Mouse (Mus musculus): Measurements from ENCODE around the gene Gart.
"Not testable (repeated sequence)": the region's sequence is repeated elsewhere in the genome, so short reads cannot be mapped to it uniquely, and the experiment has no call there.

The Gart gene

DNA sequence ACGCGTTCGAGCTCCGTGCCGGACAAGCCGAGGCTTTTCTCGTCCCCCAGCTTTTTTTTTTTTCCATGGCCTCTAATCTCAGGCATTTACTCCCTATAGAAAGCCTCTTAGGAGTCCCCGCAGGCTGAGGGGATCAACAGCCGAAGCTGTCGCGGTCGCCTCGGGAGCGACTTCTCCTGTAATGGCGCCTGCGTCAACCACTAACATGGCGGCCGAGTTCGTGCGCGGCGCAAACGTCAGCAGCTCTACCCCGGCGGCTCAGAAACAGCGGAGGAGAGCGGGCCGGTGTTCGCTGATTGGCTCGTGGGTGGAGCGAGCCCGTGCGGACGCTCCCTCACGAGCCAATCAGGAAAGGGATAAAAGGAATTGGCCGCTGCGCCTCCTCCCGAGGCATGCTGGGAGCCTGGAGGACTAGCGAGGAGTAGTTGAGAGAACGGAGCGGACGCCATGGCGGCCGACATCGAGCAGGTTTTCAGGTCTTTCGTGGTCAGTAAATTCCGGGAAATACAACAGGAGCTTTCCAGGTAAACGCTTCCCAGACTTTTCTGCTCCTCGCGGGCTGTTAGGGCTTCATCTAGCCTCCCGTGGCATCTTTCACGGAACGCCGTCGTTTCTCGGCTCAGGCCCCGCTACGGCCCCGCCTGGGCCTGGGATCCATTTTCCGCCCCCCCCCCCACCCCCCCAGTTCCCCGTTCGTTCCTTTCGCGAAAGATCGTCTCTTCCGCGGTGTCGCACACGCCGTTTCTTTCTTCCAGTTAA lies 888 bp upstream of the Gart start, which contains the start of gene Son:
TSS of gene Son (plus strand) at position 46 of the 759 bp plus-strand sequence.
- peak; percentile 96 to 97 for DNase-seq

DNA sequence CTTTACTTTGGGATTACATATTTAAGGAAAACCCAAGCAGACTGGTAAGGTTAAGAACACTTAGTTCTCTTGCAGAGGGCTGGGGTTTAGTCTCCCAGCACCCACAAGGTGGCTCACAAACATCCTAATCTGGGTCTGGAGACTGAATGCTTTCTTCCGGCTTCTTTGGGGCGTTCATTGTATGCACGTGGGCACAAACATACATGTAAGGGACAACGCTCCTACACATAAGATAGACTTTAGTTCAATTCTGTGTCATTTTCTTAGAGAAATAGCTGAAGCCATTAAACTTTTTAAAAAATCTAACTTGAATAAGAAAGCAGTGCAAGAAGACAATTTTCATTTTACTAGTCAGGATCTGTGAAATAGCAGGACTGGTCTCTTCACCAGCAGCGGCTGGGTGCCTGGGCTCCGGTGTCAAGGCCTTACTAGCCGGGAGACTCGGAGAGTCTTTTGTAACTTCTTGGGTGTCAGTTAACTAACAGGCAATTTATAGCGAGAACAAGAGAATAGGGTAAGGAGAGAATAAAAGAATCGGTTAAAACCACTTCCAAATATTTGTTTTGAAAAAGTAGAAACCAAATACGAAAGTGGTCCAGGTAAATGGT lies 653 bp downstream of the Gart start:
- no peak for DNase-seq

DNA sequence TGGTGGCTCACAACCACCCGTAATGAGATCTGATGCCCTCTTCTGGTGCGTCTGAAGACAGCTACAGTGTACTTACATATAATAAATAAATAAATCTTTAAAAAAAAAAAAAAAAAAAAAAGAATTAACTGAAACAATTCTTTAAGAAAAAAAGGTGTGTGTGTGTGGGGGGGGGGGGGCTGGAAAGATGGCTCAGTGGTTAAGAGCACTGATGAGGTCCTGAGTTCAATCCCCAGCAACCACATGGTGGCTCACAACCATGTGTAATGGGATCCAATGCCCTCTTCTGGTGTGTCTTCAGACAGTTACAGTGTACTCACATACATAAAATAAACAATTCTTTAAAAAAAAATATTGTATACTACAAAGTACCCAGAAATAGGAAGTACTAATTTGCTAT lies 1.3 kb downstream of the Gart start:
- DNase-seq = not testable (repeated sequence)

DNA sequence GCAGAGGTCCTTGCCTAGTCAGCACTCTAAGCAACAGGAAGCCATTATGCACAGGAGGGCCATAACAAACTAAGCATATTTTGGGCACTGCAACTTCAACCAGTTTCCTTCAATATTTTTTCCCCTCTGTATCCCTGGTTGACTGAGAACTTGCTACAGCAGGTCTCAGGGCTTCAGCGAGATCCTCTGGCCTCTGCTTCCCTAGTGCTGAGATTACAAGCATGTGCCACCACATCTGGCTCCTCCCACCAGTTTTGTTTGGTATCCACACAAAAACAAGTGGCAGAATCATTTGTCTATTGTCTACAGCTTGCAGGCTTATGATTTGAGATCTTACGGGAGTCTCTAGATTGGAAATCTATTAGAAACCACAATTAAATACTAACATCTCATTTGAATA lies 1.9 kb downstream of the Gart start:
- DNase-seq = no peak

DNA sequence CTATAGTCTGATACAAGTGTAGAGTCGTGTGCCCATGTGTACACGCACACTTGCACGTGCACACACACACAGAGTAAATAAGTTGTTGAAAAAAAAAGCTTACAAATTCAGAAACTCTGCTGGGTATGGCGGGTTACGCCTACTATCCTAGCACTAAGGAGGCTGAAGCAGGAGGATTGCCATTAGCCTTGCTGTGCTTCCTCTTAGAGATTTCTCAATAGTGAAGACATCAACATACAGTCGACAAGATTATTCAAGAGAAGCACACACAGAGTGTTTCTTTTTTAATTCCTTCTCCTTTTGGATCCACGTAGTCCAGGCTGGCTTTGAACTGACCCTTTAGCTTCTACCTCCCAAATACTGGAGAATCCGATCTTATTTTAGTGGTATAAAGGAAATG lies 6.6 kb downstream of the Gart start:
- DNase-seq = no peak

DNA sequence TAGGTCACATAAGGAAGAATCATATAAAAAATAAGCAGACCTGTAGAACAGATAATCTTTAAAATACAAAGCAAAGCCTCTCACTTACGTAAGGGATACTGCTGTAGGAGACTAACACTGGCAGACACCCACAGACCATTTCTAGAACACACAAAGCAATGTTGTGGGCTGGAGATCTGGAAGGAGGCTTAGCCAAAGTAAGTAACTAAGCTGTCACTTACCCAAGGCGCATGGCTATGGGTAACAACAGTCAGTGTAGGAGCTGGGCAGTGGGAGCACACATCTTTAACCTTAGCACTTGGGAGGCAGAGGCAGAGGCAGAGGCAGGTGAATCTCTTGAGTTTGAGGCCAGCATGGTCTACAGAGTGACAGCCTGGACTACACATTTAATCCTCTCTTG lies 7.1 kb downstream of the Gart start:
- DNase-seq = no peak

DNA sequence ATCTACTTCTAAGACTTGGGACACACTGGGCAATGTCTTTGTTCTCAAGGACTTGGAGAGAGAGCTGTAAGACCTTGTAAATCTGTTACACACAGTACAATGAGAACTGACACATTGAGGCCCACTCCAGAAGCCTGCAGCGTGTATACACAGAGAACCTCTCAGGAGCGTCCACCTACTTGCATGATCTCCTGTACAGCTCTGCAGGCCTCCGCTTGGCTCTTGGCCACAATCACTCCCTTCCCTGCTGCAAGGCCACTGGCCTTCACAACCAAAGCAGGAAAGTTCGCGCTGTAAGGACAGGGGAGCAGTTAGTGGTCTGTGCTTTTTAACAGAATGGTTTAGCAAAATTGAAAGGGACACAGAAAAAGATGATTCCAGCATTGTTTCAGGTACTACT lies 7.6 kb downstream of the Gart start:
- DNase-seq = no peak

DNA sequence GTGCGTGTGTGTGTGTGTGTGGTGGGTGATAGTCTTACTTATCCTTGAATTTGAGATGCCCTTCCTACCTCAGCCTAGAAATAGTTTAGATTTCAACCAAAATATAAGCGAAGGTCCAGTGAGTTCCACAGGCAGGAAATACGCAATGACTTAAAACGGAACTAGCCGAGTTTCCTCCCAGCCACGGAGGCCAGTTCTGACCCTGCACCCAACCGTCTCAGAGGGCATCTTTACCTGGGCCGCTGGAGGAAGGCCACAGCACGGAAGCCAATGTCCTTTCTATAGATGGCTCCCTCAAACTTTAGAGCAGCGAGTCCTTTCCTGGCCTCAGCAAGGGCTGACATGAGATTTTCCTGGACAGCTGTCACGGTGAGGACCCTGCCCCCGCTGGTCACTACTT lies 13.1 kb downstream of the Gart start:
- no peak for DNase-seq

DNA sequence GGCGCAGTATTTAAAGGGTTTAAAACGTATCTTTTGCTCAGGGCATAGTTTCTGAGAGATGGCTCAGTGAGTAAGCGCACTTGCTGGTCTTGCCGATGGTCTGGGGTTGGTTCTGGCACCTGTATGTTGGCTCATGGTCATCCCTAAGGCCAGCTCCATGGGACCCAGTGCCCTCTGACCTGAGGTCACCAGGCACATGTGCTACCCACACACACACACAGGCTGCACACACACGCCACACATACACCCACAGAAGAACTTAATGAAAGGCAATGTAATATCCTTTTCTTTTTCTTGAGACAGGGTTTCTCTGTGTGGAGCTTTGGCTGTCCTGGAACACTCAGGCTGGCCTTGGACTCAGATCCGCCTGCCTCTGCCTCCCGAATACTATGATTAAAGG lies 13.8 kb downstream of the Gart start:
- no peak for DNase-seq

DNA sequence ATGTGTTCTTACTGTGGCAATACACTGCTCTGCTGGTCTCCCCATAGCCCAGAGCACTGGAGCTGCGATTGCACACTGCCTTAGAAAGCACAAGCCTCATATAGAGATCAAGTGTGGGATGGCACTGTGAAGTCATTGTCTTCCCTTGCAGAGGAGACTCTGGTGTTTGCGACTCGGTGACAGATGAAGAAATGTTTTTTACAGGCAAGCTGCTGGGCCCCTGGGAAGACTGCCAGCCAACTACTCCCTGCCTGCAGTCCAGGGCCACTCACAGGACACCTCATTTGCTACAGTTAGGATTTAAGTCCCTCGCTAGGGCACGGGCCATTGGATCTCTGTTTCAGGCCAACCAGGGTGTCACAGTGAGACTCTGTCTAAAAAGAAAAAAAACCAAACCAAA lies 14.3 kb downstream of the Gart start:
- DNase-seq = no peak

DNA sequence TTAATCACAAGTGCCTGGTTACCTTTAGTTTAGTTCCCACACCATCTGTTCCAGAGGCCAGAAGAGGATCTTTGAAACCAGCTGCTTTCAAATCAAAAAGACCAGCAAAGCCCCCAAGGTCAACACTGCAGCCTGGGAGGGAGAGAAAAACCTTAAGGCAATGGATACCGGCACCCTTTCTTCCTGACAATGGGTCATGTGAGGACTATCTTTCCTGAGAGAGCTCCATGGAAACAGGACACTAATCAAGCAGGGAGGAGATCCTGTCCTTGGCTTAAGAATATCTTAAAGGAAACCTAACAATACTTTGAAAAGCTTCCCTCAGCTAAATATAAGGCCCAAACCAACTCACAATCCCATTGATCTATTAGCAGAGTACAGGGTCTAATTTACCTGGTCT lies 16.2 kb downstream of the Gart start:
- DNase-seq = no peak

DNA sequence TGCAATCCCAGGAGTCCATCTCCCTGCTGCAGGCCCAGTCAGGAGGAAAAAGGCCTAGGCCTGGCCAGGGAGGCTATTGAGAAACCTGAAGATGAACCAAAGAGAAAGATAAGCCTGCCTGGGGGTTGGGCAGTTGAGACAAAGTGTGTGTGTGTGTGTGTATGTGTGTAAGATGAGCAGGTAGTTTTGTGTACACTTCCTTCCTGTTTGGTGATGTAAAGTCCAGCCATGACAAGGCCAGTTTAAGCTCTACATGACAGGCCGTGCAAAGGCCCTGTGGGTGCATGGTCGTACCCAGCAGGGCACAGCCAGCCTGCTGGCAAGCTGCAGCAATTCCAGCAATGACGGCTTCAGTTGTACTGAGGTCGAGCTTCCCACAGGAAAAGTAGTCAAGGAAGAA lies 17.0 kb downstream of the Gart start:
- DNase-seq = no peak

DNA sequence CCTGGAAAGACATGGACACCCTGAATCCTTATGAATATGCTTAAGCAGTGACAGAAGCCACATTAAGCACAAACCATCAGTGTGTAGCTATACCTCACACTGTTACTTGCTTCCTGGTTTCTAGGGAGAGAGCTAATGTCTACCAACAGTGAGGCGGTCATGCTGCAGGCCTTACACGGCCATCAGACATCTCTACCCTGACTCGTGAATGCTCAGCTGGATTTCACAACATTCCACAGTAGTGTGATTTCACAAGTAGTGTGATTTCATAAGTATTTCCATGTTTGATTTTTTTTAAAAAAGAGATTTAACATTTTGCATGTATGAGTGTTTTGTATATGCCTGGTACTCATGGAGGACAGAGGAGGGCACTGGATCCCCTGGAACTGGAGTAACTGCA lies 18.1 kb downstream of the Gart start:
- DNase-seq = no peak

DNA sequence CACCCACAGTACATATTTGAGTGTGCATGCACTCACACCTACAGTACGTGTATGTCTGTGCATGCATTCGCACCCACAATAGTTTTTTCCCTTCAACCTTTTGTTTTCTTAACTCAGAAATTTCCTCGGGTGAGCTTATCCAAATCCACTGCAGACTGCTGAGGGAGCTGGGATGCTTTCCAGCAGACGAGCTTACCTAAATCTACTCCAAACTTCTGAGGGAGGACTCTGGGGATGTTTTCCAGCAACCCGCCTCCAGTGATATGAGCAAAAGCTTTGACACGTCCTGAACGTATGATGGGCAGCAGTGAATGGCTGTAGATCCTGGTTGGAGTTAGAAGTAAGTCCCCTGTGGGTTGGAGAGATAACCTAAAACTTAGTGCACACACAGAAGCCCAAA lies 18.9 kb downstream of the Gart start:
- no peak for DNase-seq

DNA sequence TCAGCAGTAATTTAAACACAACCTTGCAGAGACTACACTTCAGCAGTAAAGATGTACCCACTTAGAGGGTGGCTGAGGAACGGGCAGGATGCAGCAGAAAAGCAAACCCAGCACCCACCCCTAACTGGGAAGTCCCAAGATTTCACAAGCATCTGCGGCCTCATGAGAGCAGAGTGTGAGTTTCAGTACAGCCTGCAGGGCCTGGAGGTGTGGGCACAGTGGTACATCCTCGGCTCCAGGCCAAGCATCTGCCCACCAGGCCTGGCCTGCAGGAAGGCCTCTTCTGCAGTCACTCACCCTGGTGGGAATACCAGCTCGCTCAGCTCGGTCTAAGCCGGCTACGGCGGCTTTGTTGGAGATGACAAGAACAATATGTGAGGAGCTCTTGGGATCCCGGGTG lies 23.7 kb downstream of the Gart start:
- DNase-seq = no peak

DNA sequence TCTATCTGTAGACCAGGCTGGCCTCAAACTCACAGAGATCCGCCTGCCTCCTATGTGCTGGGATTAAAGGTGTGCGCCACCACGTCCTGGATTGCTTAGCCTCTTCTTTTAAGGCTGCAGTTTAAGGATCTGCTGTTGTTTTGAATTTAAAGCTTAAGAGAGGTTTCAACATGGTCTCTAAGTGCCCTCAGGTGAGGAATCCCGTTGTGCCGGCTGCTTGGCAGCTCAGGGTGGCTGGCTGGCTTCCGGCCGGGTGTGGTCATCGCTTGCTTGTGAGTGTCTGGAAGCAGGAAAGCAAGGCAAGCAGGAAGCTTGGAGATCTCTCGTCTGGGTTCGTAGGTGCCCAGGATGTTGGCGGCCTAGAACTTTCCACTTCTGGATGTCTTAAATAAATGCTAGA lies 25.8 kb downstream of the Gart start:
- no peak for DNase-seq

DNA sequence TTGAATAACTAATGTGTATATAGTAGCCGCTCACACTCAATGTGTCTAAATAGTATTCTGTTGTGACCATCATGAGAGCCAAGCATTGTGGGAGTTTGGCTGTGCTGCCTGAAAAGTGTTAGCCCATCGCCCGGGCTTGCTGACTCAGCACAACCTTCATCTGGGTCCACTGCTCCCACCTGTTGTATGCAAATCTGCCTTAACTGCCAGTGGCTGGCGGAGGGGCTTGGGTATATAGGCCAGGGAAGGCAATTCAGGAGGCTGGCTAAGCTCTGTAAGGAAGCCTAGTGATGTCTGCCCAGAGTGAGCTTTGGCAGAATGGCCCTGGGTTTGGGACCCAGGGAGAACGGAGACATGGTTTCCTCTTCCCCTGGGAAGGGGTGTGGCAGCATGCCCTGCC lies 26.6 kb downstream of the Gart start:
- no peak for DNase-seq

DNA sequence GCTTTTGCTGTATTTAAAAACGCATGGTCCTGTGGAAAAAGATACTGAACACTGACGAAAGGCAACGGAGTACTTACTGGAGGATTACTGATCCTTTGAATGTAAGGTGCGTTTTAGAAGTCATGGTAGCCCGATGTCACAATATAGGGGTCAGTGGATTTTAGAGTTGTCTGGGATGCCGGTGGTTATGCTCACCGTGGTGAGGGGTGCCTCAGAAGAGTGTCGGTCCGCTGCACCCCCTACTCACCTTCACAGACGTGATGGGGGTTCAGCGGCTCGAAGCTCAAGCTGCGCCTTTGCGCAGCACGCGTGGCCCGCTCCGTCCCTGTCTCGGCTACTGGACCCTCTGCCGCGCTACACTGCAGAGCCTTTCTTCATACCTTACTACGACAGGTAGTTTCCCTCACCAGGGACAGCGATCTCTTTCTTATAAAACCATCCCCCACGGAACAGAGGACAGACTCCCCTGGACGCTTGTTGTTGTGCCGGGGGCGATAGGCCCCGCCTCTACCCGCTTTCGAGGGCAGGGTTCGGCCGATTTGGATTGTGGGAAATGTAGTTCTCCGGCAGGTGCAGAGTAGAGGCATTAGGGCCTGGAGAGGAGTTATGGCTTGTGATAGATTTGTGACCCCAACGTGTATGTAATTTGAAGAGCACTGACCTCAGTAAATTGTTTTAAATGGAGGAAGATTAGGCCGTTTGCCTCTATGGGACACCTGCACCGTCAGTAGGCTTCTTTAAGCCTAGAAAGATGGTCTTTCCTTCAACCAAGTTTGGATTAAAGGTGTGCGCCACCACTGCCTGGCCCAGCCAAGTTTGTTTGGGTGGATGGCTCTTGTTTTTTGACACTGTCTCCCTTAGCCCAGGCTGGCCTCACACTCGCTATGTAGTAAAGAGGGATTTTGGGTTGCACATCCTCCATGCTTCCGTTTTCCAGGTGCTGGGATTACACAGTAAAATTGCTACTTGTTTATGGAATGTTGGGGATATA lies 27.9 kb downstream of the Gart start, which contains the start of gene Dnajc28:
TSS of gene Dnajc28 (minus strand) at position 516 of the 991 bp plus-strand sequence.
- peak; percentile 84 to 88 for DNase-seq

DNA sequence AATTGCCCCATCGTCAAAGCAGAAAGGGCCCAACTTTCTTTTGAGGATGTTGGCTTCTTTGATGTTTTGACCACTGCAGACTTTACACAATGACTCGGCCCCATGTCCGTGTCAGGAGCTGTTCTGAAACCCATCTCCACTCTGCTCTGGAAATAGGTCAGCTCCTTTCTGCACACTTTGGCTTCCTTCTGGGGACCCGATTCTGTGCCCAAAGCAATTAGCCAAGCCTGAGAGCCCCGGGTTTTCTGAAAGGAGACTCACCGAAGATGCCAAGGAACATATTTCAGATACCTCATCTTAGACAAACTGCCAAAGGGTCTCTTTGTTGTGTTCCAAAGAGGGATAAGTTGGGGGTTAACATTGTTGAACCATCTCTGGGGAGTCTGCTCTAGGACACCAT lies 32.2 kb downstream of the Gart start:
- no peak for DNase-seq

DNA sequence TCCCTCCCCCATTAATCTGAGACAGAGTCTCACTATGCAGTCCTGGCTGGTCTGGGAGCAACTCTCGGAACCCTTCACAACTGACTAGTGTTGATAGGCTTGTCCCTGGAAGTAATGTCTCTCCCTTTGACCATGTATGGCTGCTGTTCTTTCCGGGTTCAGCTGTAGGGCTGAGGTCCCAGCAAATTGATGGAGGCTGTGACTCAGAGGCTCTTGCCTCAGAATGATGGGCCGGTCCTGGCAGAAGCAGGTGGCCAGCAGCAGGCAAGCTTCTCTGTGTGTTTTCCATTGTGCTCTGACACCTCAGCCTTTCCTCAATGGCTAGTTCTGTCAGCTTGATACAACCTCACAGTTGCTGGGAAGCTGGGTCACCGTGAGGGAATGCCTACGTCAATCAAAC lies 34.2 kb downstream of the Gart start:
- DNase-seq = no peak

DNA sequence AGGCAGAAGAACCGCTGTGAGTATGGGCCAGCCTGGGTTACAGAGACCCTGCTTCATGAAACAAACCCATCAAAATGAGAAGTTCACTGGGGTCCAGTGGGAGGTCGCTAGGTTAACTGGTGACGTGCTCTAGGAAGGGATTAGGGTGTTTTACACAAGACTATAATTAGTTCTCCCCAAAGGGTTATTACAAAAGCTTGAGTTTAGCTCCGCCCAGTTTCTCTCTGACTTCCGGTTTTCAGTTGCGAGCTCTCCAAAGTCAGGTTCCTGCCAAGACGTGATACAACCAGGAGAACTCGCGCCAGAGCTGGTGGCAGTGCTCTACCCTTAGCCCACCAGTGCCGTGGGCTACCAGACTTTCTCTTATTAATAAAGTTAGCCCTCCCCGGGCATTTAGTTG lies 35.5 kb downstream of the Gart start:
- no peak for DNase-seq

DNA sequence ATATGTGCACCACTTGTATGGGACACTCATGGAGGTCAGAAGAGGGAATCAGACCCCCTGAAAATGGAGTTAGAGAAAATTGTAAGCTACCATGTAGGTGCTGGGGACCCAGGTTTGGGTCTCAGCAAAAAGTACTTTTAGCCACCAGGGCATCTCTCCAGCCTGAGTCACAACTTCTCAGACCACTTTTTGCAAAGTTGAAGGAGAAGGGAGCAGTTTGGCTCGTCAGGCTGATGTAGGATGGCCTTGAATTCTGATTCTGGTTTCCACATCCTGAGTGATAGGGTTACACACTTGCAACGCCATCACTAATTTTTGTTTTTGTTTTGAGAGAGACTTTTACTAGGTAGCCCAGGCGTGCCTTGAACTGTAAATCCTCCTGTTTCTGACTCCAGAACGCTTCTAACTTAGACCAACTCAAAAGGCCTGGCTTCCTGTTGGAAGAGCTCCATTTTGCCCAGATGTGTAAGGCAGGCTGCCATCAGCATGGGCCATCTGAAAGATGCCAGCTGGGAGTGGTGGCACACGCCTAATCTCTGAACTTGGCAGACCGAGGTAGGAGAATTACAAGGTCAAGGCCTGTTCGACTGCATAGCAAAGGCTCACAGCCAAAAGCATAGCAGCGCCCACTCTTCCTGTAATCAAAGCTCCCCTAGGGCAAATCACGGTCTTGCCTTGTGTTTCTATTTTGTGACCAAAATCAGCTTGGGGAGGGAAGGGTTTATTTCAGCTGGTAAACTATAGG lies 37.1 kb downstream of the Gart start:
- DNase-seq = peak; percentile 37 to 59

DNA sequence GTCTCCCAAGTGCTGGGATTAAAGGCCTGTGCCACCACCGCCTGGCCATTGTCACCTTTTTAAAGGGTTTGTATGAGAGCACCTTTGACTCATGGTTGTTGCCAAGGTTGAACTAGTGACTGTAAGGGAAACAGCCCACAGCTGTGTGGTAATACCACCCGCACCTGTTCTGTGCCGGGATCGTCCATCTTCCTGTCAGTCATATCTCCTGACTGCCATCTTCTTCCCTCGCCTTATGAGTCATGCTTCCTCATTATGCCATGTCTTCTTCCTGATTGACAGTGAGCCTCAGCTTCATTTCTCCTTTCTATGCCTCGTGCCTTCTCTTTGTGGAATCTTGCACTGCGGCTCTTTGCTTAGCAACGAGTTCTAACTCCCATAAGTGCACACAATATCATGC lies 39.8 kb downstream of the Gart start:
- DNase-seq = no peak

Measured in kidney, adult 8-10 months (tissue).